ENCODE assay signal across 7 mouse cellular contexts in genomic region chr9:34993467-34994211, GRCm38 (mm10).
DNase-seq lines count a peak whose midpoint lies in the region; TF ChIP-seq lines count a peak whose summit lies in the region.

No protein-coding gene starts in this region.

- intact Hi-C loops in left cerebral cortex, postnatal 25 days (cut with DNase I), result no loop called here

- DNase-seq in ZHBTc4 (ENCODE audit: low read depth, low spot score), result peak; percentile 78
- peak; percentile 88 for DNase-seq in brain, embryonic 14.5 days (ENCODE audit: low read depth)
- peak; percentile 68 to 76 for DNase-seq in frontal cortex, postnatal 36 days (ENCODE audit: low spot score in 2 of 2)
- peak; percentile 88 for DNase-seq in kidney, adult 18-20 months
- DNase-seq in left cerebral cortex, postnatal 25 days (ENCODE audit: low spot score in 2 of 2), result peak; percentile 53 to 79
- peak; percentile 49 to 70 for DNase-seq in right cerebral cortex, postnatal 36 days (ENCODE audit: low spot score in 2 of 2)
- DNase-seq in T-cell, adult 2 months (ENCODE audit: low spot score), result no peak

- no peak for TF ChIP-seq POLR2A in brain, embryonic 14.5 days (IDR thresholded peaks at IDR 0.05; ENCODE audit: borderline replicate concordance, extremely low read depth, insufficient read depth, insufficient read length, poor library complexity, severe bottlenecking)

- no peak for TF ChIP-seq CTCF in brain, embryonic 14.5 days (IDR thresholded peaks at IDR 0.05; ENCODE audit: borderline replicate concordance, extremely low read depth, insufficient read depth, insufficient read length)
